Mouse (Mus musculus): ENCODE measurements around the gene Slc16a10.
"Not testable (repeated sequence)": the region's sequence is repeated elsewhere in the genome, so short reads cannot be mapped to it uniquely, and the experiment has no call there.

Gene Slc16a10

GRCm38 (mm10) chr10:40028091-40028490 lies 114.0 kb downstream of the Slc16a10 start:
- peak in 1 of 2 experiments; percentile 21 for DNase-seq (ENCODE audit: low spot score in 2 of 2)

DNA sequence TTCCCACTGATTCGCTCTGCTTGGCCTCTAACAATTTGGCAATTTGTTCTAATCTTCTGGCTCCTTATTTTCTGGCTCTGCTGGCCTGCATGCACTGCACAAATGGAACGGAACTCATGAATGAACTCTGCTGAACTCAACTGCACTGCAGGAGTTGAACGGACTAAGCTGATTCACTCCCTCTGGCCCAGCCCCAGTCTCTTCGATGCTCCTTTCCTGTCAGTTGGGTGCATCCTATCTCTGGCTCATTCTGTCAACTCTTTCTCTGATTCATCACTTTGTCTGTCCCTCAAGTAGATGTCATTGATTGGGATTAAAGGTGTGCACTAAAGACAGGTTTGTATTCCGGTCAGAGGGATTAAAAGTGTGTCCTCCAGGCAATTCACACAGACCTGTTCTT lies 115.5 kb downstream of the Slc16a10 start:
- peak in 1 of 2 experiments; percentile 12 for DNase-seq (ENCODE audit: low spot score in 2 of 2)

- no peak for DNase-seq (ENCODE audit: low spot score in 2 of 2)
Observed at GRCm38 (mm10) chr10:40025560-40025959, 116.5 kb downstream of the Slc16a10 start.

GRCm38 (mm10) chr10:40024554-40025428 lies 117.3 kb downstream of the Slc16a10 start, which contains the start of gene Mfsd4b1:
Mfsd4b1 (minus strand) TSS chr10:40025268.
- peak; percentile 94 to 97 for DNase-seq (ENCODE audit: low spot score in 2 of 2)

DNA sequence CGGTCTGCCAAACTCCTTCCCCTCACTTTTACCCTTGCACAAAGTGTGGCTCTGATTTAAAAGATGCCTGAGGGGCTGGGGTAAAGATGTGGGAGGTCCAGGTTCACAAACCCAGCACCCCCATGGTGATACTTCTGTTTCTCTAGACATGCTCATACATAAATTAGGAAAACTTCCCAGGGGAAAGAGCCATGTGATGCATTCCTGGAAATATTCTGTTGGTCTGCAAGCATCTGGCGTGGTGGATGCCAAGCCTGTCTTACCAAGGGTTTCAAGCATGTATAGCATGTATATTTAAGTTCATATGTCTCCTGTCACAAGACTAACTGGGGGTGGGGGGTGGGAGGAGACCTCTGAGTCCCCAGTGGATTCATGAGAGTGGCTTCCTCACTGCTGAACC lies 121.7 kb downstream of the Slc16a10 start:
- DNase-seq (ENCODE audit: low spot score in 2 of 2) = no peak

- DNase-seq (ENCODE audit: low spot score in 2 of 2) = no peak
Observed at GRCm38 (mm10) chr10:40019492-40019891, 122.6 kb downstream of the Slc16a10 start.

GRCm38 (mm10) chr10:40018261-40018860 lies 123.7 kb downstream of the Slc16a10 start:
- no peak for DNase-seq (ENCODE audit: low spot score in 2 of 2)

GRCm38 (mm10) chr10:40009591-40009990 lies 132.5 kb downstream of the Slc16a10 start:
- DNase-seq (ENCODE audit: low spot score in 2 of 2) = no peak

GRCm38 (mm10) chr10:40008847-40009246 lies 133.2 kb downstream of the Slc16a10 start:
- DNase-seq (ENCODE audit: low spot score in 2 of 2) = not testable (repeated sequence)

GRCm38 (mm10) chr10:40007953-40008352 lies 134.1 kb downstream of the Slc16a10 start:
- no peak for DNase-seq (ENCODE audit: low spot score in 2 of 2)

DNA sequence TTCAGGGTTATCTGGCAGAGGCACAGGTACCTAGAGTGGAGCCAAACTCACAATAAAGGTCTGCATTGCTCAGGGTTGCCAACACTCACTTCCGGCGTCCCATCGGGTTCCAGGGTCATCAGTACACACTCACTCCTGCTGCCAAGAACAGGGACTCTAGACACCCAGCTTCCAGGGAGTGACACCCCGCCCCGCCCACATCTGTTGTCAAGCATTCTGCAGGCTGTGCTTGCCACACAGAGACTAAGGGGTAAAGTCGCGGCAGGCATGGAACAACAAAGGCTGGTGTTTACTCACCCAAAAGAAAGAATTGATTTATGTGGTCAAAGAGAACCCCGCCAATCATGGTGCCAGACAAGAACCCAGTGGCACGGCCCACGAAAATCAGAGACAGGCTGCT lies 135.1 kb downstream of the Slc16a10 start:
- DNase-seq (ENCODE audit: low spot score in 2 of 2) = no peak

DNA sequence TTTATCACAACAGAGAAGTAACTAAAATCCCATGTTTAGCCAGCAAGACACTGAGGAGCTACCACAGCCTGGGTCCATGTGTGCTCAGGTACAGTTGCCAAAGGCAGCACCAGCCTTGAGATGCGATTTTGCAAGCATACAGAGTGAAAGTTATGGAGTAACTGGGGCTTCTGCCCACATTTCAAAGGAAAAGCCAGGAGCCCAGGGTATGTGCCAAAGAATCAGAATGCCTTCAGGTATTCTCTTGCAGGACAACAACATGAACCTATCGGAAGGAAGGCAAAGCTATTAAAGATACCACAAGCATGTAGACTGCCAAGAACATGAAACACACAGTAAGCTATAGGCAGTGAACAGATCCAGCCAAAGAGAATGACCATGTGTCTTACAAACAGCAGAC lies 141.3 kb downstream of the Slc16a10 start:
- no peak for DNase-seq (ENCODE audit: low spot score in 2 of 2)

- DNase-seq (ENCODE audit: low spot score in 2 of 2) = no peak
Observed at GRCm38 (mm10) chr10:39991155-39991554, 150.9 kb downstream of the Slc16a10 start.

DNA sequence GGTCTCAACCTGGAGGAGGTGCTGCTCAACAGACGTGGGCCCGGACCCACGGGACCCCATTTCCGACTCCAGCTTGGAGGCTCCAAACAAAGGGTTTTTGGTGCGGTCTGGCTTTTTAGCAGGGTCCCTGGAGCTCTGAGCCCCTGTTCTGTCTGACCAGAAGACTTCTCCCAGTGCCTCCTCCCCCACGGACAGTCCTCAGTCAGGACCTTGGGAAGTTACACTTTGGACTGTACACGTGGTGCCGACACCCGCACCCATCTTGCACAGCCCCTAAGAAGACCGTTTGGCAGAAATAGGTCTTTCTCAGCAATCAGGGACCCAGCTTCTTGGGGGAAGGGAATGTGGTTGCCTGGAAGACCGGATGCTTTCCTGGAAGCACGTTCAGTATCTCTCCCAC lies 155.6 kb downstream of the Slc16a10 start, which contains the start of gene Mfsd4b5:
Gene Mfsd4b5, minus strand, starts transcription at position 181 of the 400 bp plus-strand sequence.
- no peak for DNase-seq (ENCODE audit: low spot score in 2 of 2)

Measured in right cerebral cortex, postnatal 10 days (tissue).